In genomic region chr6:83004872-83005271, GRCm38 (mm10) we compare ENCODE assay signal across 8 mouse cellular contexts. TPM values are rescaled to one million over a fixed set of nuclear protein-coding genes. Genes with fewer than 3 reads are reported as not detected.
DNase-seq lines count a peak whose midpoint lies in the region; ATAC-seq and TF ChIP-seq lines count a peak whose summit lies in the region.

No protein-coding gene starts in this region.

- H3K4me3 ChIP-seq in bone marrow, adult 2 months (replicated peaks; ENCODE audit: control insufficient read depth, low read depth, low read length): peak overlapping the region; percentile 33
- H3K4me3 ChIP-seq in forebrain, postnatal 0 days (ENCODE audit: low read depth, low read length): no peak overlapping the region

- peak; percentile 35; the same call in 1 of the 2 replicates for TF ChIP-seq POLR2A in bone marrow, adult 2 months (IDR thresholded peaks at IDR 0.05; ENCODE audit: borderline replicate concordance, control insufficient read depth, low read depth, low read length)

- WGBS in bone marrow, adult 2 months: 9% methylated on average over 7 of the region's 7 CpGs
- WGBS in forebrain, postnatal 0 days: 60% methylated on average over 7 of the region's 7 CpGs

- peak; percentile 82 for DNase-seq in layer of hippocampus, adult 9-11 months
- DNase-seq in layer of hippocampus, adult 18-20 months (ENCODE audit: low spot score in 2 of 2): no peak
- DNase-seq in forebrain, postnatal 0 days: no peak
- no peak for DNase-seq in layer of hippocampus, postnatal 10 days (ENCODE audit: low spot score in 2 of 2)
- no peak for DNase-seq in embryo, embryonic 10.5 days (ENCODE audit: low spot score)

- no peaks in the 10 kb centered on the region for H3K36me3 ChIP-seq in forebrain, postnatal 0 days (ENCODE audit: insufficient read depth)

- TF ChIP-seq CTCF in bone marrow, adult 2 months (IDR thresholded peaks at IDR 0.05; ENCODE audit: control insufficient read depth, insufficient read depth, low read length): no peak
- no peak for TF ChIP-seq CTCF in forebrain, postnatal 0 days (IDR thresholded peaks at IDR 0.05; ENCODE audit: low read depth)

- peak; percentile 84 to 85 for ATAC-seq in hematopoietic stem cell, adult 5-6 weeks (replicated peaks in 1 of 2; ENCODE audit: insufficient read depth in 1 of 2, low FRiP score in 2 of 2, low TSS enrichment in 1 of 2, low read depth in 1 of 2, poor library complexity in 2 of 2, severe bottlenecking in 2 of 2)
- peak; percentile 86 for ATAC-seq in megakaryocyte, adult 5-6 weeks (ENCODE audit: poor library complexity, severe bottlenecking)
- ATAC-seq in forebrain, postnatal 0 days: no peak

- peaks cover 12% of the 10 kb centered on the region for H3K4me1 ChIP-seq in bone marrow, adult 2 months (ENCODE audit: control insufficient read depth, insufficient read depth, low read length)
- H3K4me1 ChIP-seq in forebrain, postnatal 0 days (ENCODE audit: insufficient read depth): no peaks in the 10 kb centered on the region

- peak overlapping the region; percentile 61 for H3K27ac ChIP-seq in bone marrow, adult 2 months (ENCODE audit: control insufficient read depth, insufficient read depth, low read depth, low read length, poor library complexity)
- no peak overlapping the region for H3K27ac ChIP-seq in forebrain, postnatal 0 days (ENCODE audit: low read depth, low read length)

- no peak overlapping the region for H3K4me2 ChIP-seq in forebrain, postnatal 0 days (ENCODE audit: low read depth)

- no peaks in the 10 kb centered on the region for H3K27me3 ChIP-seq in forebrain, postnatal 0 days (ENCODE audit: insufficient read depth, low read length)

- H3K9me3 ChIP-seq in forebrain, postnatal 0 days (ENCODE audit: low read length): no peaks in the 10 kb centered on the region

- H3K9ac ChIP-seq in forebrain, postnatal 0 days: no peak overlapping the region

RNA-seq across cellular contexts. Expression of gene Dok1, which starts 28.4 kb away (rescaled TPM):
- total RNA-seq in layer of hippocampus, adult 18-20 months (2021): 1 to 10 TPM; 3.8 to 4.3 TPM
- 26.6 and 39.6 TPM in 2 replicates for polyA plus RNA-seq in bone marrow, adult 2 months (2011; ENCODE audit: insufficient read depth, insufficient read length, low replicate concordance, missing spikeins)
- total RNA-seq in hematopoietic stem cell, adult 5-6 weeks (2017): 22.9 and 39.6 TPM in 2 replicates
- total RNA-seq in megakaryocyte, adult 5-6 weeks (2015): 10.2 and 12.3 TPM in 2 replicates
- total RNA-seq in megakaryocyte, adult 5-6 weeks (2017): 23.5 and 26.8 TPM in 2 replicates
- total RNA-seq in forebrain, postnatal 0 days (2014; rRNA removed): 3.3 and 3.6 TPM in 2 replicates
- 1.4 and 1.5 TPM in 2 replicates for polyA plus RNA-seq in forebrain, postnatal 0 days (2015; fragmentation: Nextera tagmentation; extraction: Ambion mirVana)
- 1 to 10 TPM; 1.6 to 2.4 TPM for total RNA-seq in layer of hippocampus, postnatal 10 days (2021)

RNA-seq across cellular contexts. Expression of gene Loxl3, which starts 29.1 kb away (rescaled TPM):
- 1 to 10 TPM; 2.5 to 2.8 TPM for total RNA-seq in layer of hippocampus, adult 18-20 months (2021)
- polyA plus RNA-seq in bone marrow, adult 2 months (2011; ENCODE audit: insufficient read depth, insufficient read length, low replicate concordance, missing spikeins): 6.9 and 13.3 TPM in 2 replicates
- total RNA-seq in hematopoietic stem cell, adult 5-6 weeks (2017): 1.3 and 2.2 TPM in 2 replicates
- 0.30 and 0.65 TPM in 2 replicates for total RNA-seq in megakaryocyte, adult 5-6 weeks (2015)
- total RNA-seq in megakaryocyte, adult 5-6 weeks (2017): 0.44 and 1.4 TPM in 2 replicates
- 3.5 and 4.7 TPM in 2 replicates for total RNA-seq in forebrain, postnatal 0 days (2014; rRNA removed)
- polyA plus RNA-seq in forebrain, postnatal 0 days (2015; fragmentation: Nextera tagmentation; extraction: Ambion mirVana): 4.3 and 4.5 TPM in 2 replicates
- 1 to 10 TPM; 3.0 to 5.7 TPM for total RNA-seq in layer of hippocampus, postnatal 10 days (2021)

RNA-seq across cellular contexts. Expression of gene Aup1, which starts 49.4 kb away (rescaled TPM):
- total RNA-seq in layer of hippocampus, adult 18-20 months (2021): 100 to 1,000 TPM; 125 to 137 TPM
- polyA plus RNA-seq in bone marrow, adult 2 months (2011; ENCODE audit: insufficient read depth, insufficient read length, low replicate concordance, missing spikeins): 142 and 337 TPM in 2 replicates
- total RNA-seq in hematopoietic stem cell, adult 5-6 weeks (2017): 114 and 124 TPM in 2 replicates
- total RNA-seq in megakaryocyte, adult 5-6 weeks (2015): 156 and 191 TPM in 2 replicates
- 143 and 168 TPM in 2 replicates for total RNA-seq in megakaryocyte, adult 5-6 weeks (2017)
- total RNA-seq in forebrain, postnatal 0 days (2014; rRNA removed): 85.9 and 146 TPM in 2 replicates
- polyA plus RNA-seq in forebrain, postnatal 0 days (2015; fragmentation: Nextera tagmentation; extraction: Ambion mirVana): 126 and 129 TPM in 2 replicates
- total RNA-seq in layer of hippocampus, postnatal 10 days (2021): 100 to 1,000 TPM in 1 of 2 experiments, 10 to 100 TPM in 1; 92.7 to 115 TPM

RNA-seq across cellular contexts. Expression of gene Htra2, which starts 50.2 kb away (rescaled TPM):
- total RNA-seq in layer of hippocampus, adult 18-20 months (2021): 10 to 100 TPM; 43.3 to 47.7 TPM
- polyA plus RNA-seq in bone marrow, adult 2 months (2011; ENCODE audit: insufficient read depth, insufficient read length, low replicate concordance, missing spikeins): 115 and 145 TPM in 2 replicates
- 42.7 and 43.3 TPM in 2 replicates for total RNA-seq in hematopoietic stem cell, adult 5-6 weeks (2017)
- 53.9 and 55.6 TPM in 2 replicates for total RNA-seq in megakaryocyte, adult 5-6 weeks (2015)
- total RNA-seq in megakaryocyte, adult 5-6 weeks (2017): 34.1 and 41.4 TPM in 2 replicates
- total RNA-seq in forebrain, postnatal 0 days (2014; rRNA removed): 46.1 and 47.0 TPM in 2 replicates
- polyA plus RNA-seq in forebrain, postnatal 0 days (2015; fragmentation: Nextera tagmentation; extraction: Ambion mirVana): 75.1 and 81.0 TPM in 2 replicates
- 10 to 100 TPM; 68.0 to 70.4 TPM for total RNA-seq in layer of hippocampus, postnatal 10 days (2021)

RNA-seq across cellular contexts. Expression of gene Dqx1, which starts 52.8 kb away (rescaled TPM):
- under 1 TPM; 0.50 to 0.61 TPM for total RNA-seq in layer of hippocampus, adult 18-20 months (2021)
- 5.3 and 13.5 TPM in 2 replicates for polyA plus RNA-seq in bone marrow, adult 2 months (2011; ENCODE audit: insufficient read depth, insufficient read length, low replicate concordance, missing spikeins)
- 0.13 and 0.25 TPM in 2 replicates for total RNA-seq in hematopoietic stem cell, adult 5-6 weeks (2017)
- total RNA-seq in megakaryocyte, adult 5-6 weeks (2015): 2.2 and 2.3 TPM in 2 replicates
- total RNA-seq in megakaryocyte, adult 5-6 weeks (2017): 0.62 and 1.2 TPM in 2 replicates
- total RNA-seq in forebrain, postnatal 0 days (2014; rRNA removed): 0.05 TPM in 1 of 2 replicates, not detected in the other
- 0.11 and 0.13 TPM in 2 replicates for polyA plus RNA-seq in forebrain, postnatal 0 days (2015; fragmentation: Nextera tagmentation; extraction: Ambion mirVana)
- total RNA-seq in layer of hippocampus, postnatal 10 days (2021): under 1 TPM; 0.37 to 0.54 TPM
